Mouse (Mus musculus) midbrain, embryonic 15.5 days (tissue): ENCODE results near the gene Gm21964. TPM values are rescaled to one million over a fixed set of nuclear protein-coding genes. Genes with fewer than 3 reads are reported as not detected.

Experiments used
- ATAC-seq: fragments of 200-750 bp; cut with Nextera tagmentation; replicated peaks from 2 replicates; pipeline ENCODE4 v1.8.0; 2017; ENCODE audit warnings: moderate TSS enrichment
- H3K27ac ChIP-seq: fragments of 300-500 bp; sonication (generic); 2 replicates; pipeline ENCODE4 v1.5.1; 2015; ENCODE audit warnings: mild to moderate bottlenecking, inconsistent platforms
- H3K27me3 ChIP-seq: fragments of 300-500 bp; sonication (generic); replicated peaks from 2 replicates; pipeline ENCODE4 v1.6.1; 2015; ENCODE audit warnings: inconsistent platforms
- H3K36me3 ChIP-seq: fragments of 300-500 bp; sonication (generic); replicated peaks from 2 replicates; pipeline ENCODE4 v1.6.1; 2015; ENCODE audit warnings: inconsistent platforms
- H3K4me1 ChIP-seq: fragments of 300-500 bp; sonication (generic); 2 replicates; pipeline ENCODE4 v1.6.1; 2015; ENCODE audit warnings: inconsistent platforms
- H3K4me2 ChIP-seq: fragments of 300-500 bp; sonication (generic); 2 replicates; pipeline ENCODE4 v1.6.1; 2015; ENCODE audit warnings: inconsistent platforms, mild to moderate bottlenecking, moderate library complexity
- H3K4me3 ChIP-seq: fragments of 300-500 bp; sonication (generic); 2 replicates; pipeline ENCODE4 v1.5.1; 2015; ENCODE audit warnings: mild to moderate bottlenecking, inconsistent platforms
- H3K9ac ChIP-seq: fragments of 300-500 bp; sonication (generic); 2 replicates; pipeline ENCODE4 v1.6.1; 2015; ENCODE audit warnings: mild to moderate bottlenecking, inconsistent platforms
- H3K9me3 ChIP-seq: fragments of 300-500 bp; sonication (generic); 2 replicates; pipeline ENCODE4 v1.6.1; 2016; ENCODE audit warnings: inconsistent platforms
- WGBS: fragments of 180-500 bp; shearing (Covaris S2); methylation state at CpG from one replicate; pipeline ENCODE4 v1.1.7; 2015; ENCODE audit warnings: mixed read lengths; 5-methylcytosine and 5-hydroxymethylcytosine counted together
- polyA plus RNA-seq: library from polyadenylated mRNA; unstranded; fragments of >200 nt; fragmentation: Nextera tagmentation; extraction: Ambion mirVana; gene quantifications from 2 replicates; pipeline ENCODE4 v1.2.1, GENCODE M21; 2015

Gm21964 gene
- polyA plus RNA-seq, 1 experiment from 2014 or later = not detected

GRCm38 (mm10) chr8:110101676-110102075 lies 669 bp downstream of the Gm21964 start:
- Histone ChIP-seq H3K27ac (no peak overlapping the region), H3K4me2 (no peak overlapping the region), H3K9ac (no peak overlapping the region), H3K36me3 (no peaks in the 10 kb centered on the region), H3K4me1 (no peaks in the 10 kb centered on the region), H3K9me3 (no peaks in the 10 kb centered on the region), H3K4me3 (no peak overlapping the region), H3K27me3 (no peaks in the 10 kb centered on the region)
- no peak for ATAC-seq
- 84% methylated on average over 15 of the region's 15 CpGs for WGBS

GRCm38 (mm10) chr8:110102653-110103052 lies 1.6 kb downstream of the Gm21964 start, which contains the start of gene Gm17720:
Gene Gm17720, minus strand, starts transcription at chr8:110102753.
- no peaks in the 10 kb centered on the region for H3K36me3 ChIP-seq
- no peak within 1 kb of the TSS for H3K9ac ChIP-seq
- no peak within 1 kb of the TSS for H3K27ac ChIP-seq
- H3K27me3 ChIP-seq = no peaks in the 10 kb centered on the region
- H3K4me3 ChIP-seq = no peak within 1 kb of the TSS
- ATAC-seq = no peak
- no peaks in the 10 kb centered on the region for H3K9me3 ChIP-seq
- H3K4me1 ChIP-seq = no peaks in the 10 kb centered on the region
- H3K4me2 ChIP-seq = no peak within 1 kb of the TSS
- 90% methylated on average over 3 of the region's 3 CpGs for WGBS

- no peak overlapping the region for H3K4me2 ChIP-seq
- H3K4me3 ChIP-seq = no peak overlapping the region
- no peaks in the 10 kb centered on the region for H3K36me3 ChIP-seq
- no peak overlapping the region for H3K9ac ChIP-seq
- 36% methylated on average over 6 of the region's 6 CpGs for WGBS
- H3K27me3 ChIP-seq = no peaks in the 10 kb centered on the region
- no peak overlapping the region for H3K27ac ChIP-seq
- no peaks in the 10 kb centered on the region for H3K9me3 ChIP-seq
- no peaks in the 10 kb centered on the region for H3K4me1 ChIP-seq
- no peak for ATAC-seq
Observed at GRCm38 (mm10) chr8:110119715-110120114, 18.7 kb downstream of the Gm21964 start.

GRCm38 (mm10) chr8:110130537-110130936 lies 29.5 kb downstream of the Gm21964 start:
- H3K9me3 ChIP-seq = no peaks in the 10 kb centered on the region
- 27% methylated on average over 13 of the region's 13 CpGs for WGBS
- no peaks in the 10 kb centered on the region for H3K27me3 ChIP-seq
- H3K4me3 ChIP-seq = no peak overlapping the region
- no peak overlapping the region for H3K9ac ChIP-seq
- H3K4me2 ChIP-seq = peak overlapping the region; percentile 27
- no peak overlapping the region for H3K27ac ChIP-seq
- H3K4me1 ChIP-seq = 0 out of 2 replicates have a peak, but pooled peaks cover 2% of the 10 kb centered on the region
- ATAC-seq = 0 out of 2 replicates have a peak, but pooled peaks have one; percentile 48
- H3K36me3 ChIP-seq = no peaks in the 10 kb centered on the region

- no peaks in the 10 kb centered on the region for H3K36me3 ChIP-seq
- no peaks in the 10 kb centered on the region for H3K27me3 ChIP-seq
- no peak for ATAC-seq
- H3K9ac ChIP-seq = no peak overlapping the region
- 91% methylated on average over 8 of the region's 8 CpGs for WGBS
- 0 out of 2 replicates have a peak, but pooled peaks cover 6% of the 10 kb centered on the region for H3K4me1 ChIP-seq
- no peak overlapping the region for H3K4me3 ChIP-seq
- no peaks in the 10 kb centered on the region for H3K9me3 ChIP-seq
- no peak overlapping the region for H3K27ac ChIP-seq
- no peak overlapping the region for H3K4me2 ChIP-seq
Observed at GRCm38 (mm10) chr8:110134236-110134635, 33.2 kb downstream of the Gm21964 start.

GRCm38 (mm10) chr8:110135515-110135914 lies 34.5 kb downstream of the Gm21964 start:
- Histone ChIP-seq H3K27me3 (no peaks in the 10 kb centered on the region), H3K9me3 (no peaks in the 10 kb centered on the region), H3K36me3 (no peaks in the 10 kb centered on the region), H3K9ac (no peak overlapping the region), H3K4me1 (0 out of 2 replicates have a peak, but pooled peaks cover 6% of the 10 kb centered on the region), H3K27ac (0 out of 2 replicates have a peak overlapping the region, but pooled peaks have one; percentile 11), H3K4me2 (no peak overlapping the region), H3K4me3 (no peak overlapping the region)
- no peak for ATAC-seq
- 48% methylated on average over 7 of the region's 7 CpGs for WGBS

GRCm38 (mm10) chr8:110140156-110140555 lies 39.1 kb downstream of the Gm21964 start:
- no peak for ATAC-seq
- no peak overlapping the region for H3K9ac ChIP-seq
- H3K36me3 ChIP-seq = no peaks in the 10 kb centered on the region
- no peak overlapping the region for H3K27ac ChIP-seq
- WGBS = 68% methylated on average over 3 of the region's 3 CpGs
- no peaks in the 10 kb centered on the region for H3K9me3 ChIP-seq
- no peak overlapping the region for H3K4me2 ChIP-seq
- no peak overlapping the region for H3K4me3 ChIP-seq
- H3K4me1 ChIP-seq = 0 out of 2 replicates have a peak, but pooled peaks cover 6% of the 10 kb centered on the region
- no peaks in the 10 kb centered on the region for H3K27me3 ChIP-seq

GRCm38 (mm10) chr8:110140770-110141169 lies 39.8 kb downstream of the Gm21964 start:
- WGBS = 65% methylated on average over 4 of the region's 4 CpGs

GRCm38 (mm10) chr8:110145538-110145937 lies 44.5 kb downstream of the Gm21964 start:
- Histone ChIP-seq H3K27ac (no peak overlapping the region), H3K36me3 (no peaks in the 10 kb centered on the region), H3K4me1 (no peaks in the 10 kb centered on the region), H3K9me3 (no peaks in the 10 kb centered on the region), H3K4me2 (no peak overlapping the region), H3K4me3 (no peak overlapping the region), H3K9ac (no peak overlapping the region), H3K27me3 (no peaks in the 10 kb centered on the region)
- ATAC-seq = peak; percentile 71; the same call in 1 of the 2 replicates
- WGBS = 0% methylated on average over 4 of the region's 4 CpGs

More at GRCm38 (mm10) chr8:110140770-110141169, 39.8 kb downstream of the Gm21964 start:
- Histone ChIP-seq H3K9ac (no peak overlapping the region), H3K9me3 (no peaks in the 10 kb centered on the region), H3K27me3 (no peaks in the 10 kb centered on the region), H3K4me2 (no peak overlapping the region), H3K4me1 (0 out of 2 replicates have a peak, but pooled peaks cover 2% of the 10 kb centered on the region), H3K36me3 (no peaks in the 10 kb centered on the region), H3K27ac (no peak overlapping the region), H3K4me3 (no peak overlapping the region)
- ATAC-seq = no peak

GRCm38 (mm10) chr8:110152951-110153350 lies 51.9 kb downstream of the Gm21964 start:
- peak overlapping the region; percentile 9; the same call in 1 of the 2 replicates for H3K4me2 ChIP-seq
- no peaks in the 10 kb centered on the region for H3K4me1 ChIP-seq
- 71% methylated on average over 6 of the region's 6 CpGs for WGBS
- no peak overlapping the region for H3K9ac ChIP-seq
- H3K4me3 ChIP-seq = no peak overlapping the region
- no peak overlapping the region for H3K27ac ChIP-seq
- ATAC-seq = no peak
- no peaks in the 10 kb centered on the region for H3K9me3 ChIP-seq
- H3K27me3 ChIP-seq = no peaks in the 10 kb centered on the region
- H3K36me3 ChIP-seq = no peaks in the 10 kb centered on the region

Other genes starting within 250 kb of the Gm21964 start
- gene Phlpp2, start 232.7 kb upstream of the Gm21964 start, polyA plus RNA-seq = 4.7 and 5.2 TPM in 2 replicates
- gene Marveld3, start 139.0 kb upstream of the Gm21964 start, polyA plus RNA-seq = 2.1 and 2.8 TPM in 2 replicates
- gene Tat, start 110.8 kb upstream of the Gm21964 start, polyA plus RNA-seq = not detected in 2 replicates
- gene Chst4, start 61.5 kb upstream of the Gm21964 start, polyA plus RNA-seq = not detected in 2 replicates
- gene Zfp612, start 21.5 kb upstream of the Gm21964 start, polyA plus RNA-seq = 24.5 TPM in 2 replicates
- not detected in 2 replicates for gene Gm17720, start 1.5 kb downstream of the Gm21964 start, polyA plus RNA-seq
- 144 and 153 TPM in 2 replicates for gene Calb2, start 67.0 kb downstream of the Gm21964 start, polyA plus RNA-seq
- gene Cmtr2, start 114.5 kb downstream of the Gm21964 start, polyA plus RNA-seq = 11.4 and 12.5 TPM in 2 replicates
- gene Hydin, start 165.8 kb downstream of the Gm21964 start, polyA plus RNA-seq = 0.34 and 0.44 TPM in 2 replicates